Mouse (Mus musculus) neural tube, embryonic 12.5 days (tissue): ENCODE measurements at regions not wholly inside any gene's neighbourhood (a gene's known extent, or its start where the extent isn't known, plus 50 kb on each side); places are given as distances from the start of the nearest gene placed in this dataset.

Experiments used
- ATAC-seq: fragments of 200-750 bp; cut with Nextera tagmentation; 2 replicates; pipeline ENCODE4 v1.8.0; 2017; ENCODE audit warnings: low read depth, mild to moderate bottlenecking, moderate TSS enrichment, moderate library complexity; ENCODE audit not compliant: low FRiP score
- H3K27ac ChIP-seq: fragments of 300-500 bp; sonication (generic); 2 replicates; pipeline ENCODE4 v1.5.1; 2016
- H3K27me3 ChIP-seq: fragments of 300-500 bp; sonication (generic); replicated peaks from 2 replicates; pipeline ENCODE4 v1.6.1; 2016; ENCODE audit warnings: mild to moderate bottlenecking
- H3K36me3 ChIP-seq: fragments of 300-500 bp; sonication (generic); 2 replicates; pipeline ENCODE4 v1.6.1; 2016; ENCODE audit warnings: mild to moderate bottlenecking
- H3K4me1 ChIP-seq: fragments of 300-500 bp; sonication (generic); 2 replicates; pipeline ENCODE4 v1.6.1; 2016
- H3K4me2 ChIP-seq: fragments of 300-500 bp; sonication (generic); replicated peaks from 2 replicates; pipeline ENCODE4 v1.6.1; 2016; ENCODE audit warnings: mild to moderate bottlenecking
- H3K4me3 ChIP-seq: fragments of 300-500 bp; sonication (generic); 2 replicates; pipeline ENCODE4 v1.5.1; 2016
- H3K9ac ChIP-seq: fragments of 300-500 bp; sonication (generic); 2 replicates; pipeline ENCODE4 v1.6.1; 2016; ENCODE audit warnings: mild to moderate bottlenecking
- H3K9me3 ChIP-seq: fragments of 300-500 bp; sonication (generic); 2 replicates; pipeline ENCODE4 v1.6.1; 2016; ENCODE audit warnings: mild to moderate bottlenecking
- WGBS: fragments of 180-500 bp; shearing (Covaris S2); methylation state at CpG from one replicate; pipeline ENCODE4 v1.1.7; 2016; 5-methylcytosine and 5-hydroxymethylcytosine counted together

GRCm38 (mm10) chr2:33961566-33961965 lies 73.8 kb upstream of the Mvb12b start:
- Histone ChIP-seq H3K9ac (no peak overlapping the region), H3K27me3 (no peaks in the 10 kb centered on the region), H3K36me3 (no peaks in the 10 kb centered on the region), H3K4me1 (peaks cover 7% of the 10 kb centered on the region; the same call in 1 of the 2 replicates), H3K9me3 (no peaks in the 10 kb centered on the region), H3K27ac (no peak overlapping the region), H3K4me2 (no peak overlapping the region), H3K4me3 (no peak overlapping the region)
- WGBS, result 80% methylated on average over 2 of the region's 2 CpGs
- no peak for ATAC-seq

- Histone ChIP-seq H3K9ac (no peak overlapping the region), H3K9me3 (no peaks in the 10 kb centered on the region), H3K4me3 (no peak overlapping the region), H3K36me3 (no peaks in the 10 kb centered on the region), H3K27ac (no peak overlapping the region), H3K4me2 (no peak overlapping the region), H3K27me3 (no peaks in the 10 kb centered on the region), H3K4me1 (no peaks in the 10 kb centered on the region)
- no peak for ATAC-seq
- WGBS, result 61% methylated on average over 6 of the region's 6 CpGs
These were observed 70.0 kb upstream of the Mvb12b start for GRCm38 (mm10) chr2:33957754-33958153.

DNA sequence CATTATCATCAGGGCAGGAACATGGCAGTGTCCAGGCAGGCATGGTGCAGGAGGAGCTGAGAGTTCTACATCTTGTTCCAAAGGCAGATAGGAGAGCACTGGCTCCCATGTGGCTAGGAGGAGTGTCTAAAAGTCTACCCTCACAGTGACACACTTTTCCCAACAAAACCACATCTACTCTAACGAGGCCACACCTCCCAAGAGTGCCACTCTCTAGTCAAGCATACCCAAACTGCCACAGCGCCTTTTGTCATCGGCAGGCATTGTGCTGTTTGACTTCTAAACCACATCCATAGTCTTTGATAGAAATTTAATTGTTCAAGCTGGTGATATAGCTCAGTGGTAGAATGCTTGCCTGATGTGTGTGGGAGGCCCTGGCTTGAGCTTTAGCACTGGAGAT lies 56.6 kb upstream of the Mvb12b start:
- H3K27me3 ChIP-seq, result no peaks in the 10 kb centered on the region
- no peak overlapping the region for H3K4me3 ChIP-seq
- no peak overlapping the region for H3K4me2 ChIP-seq
- 87% methylated on average over 3 of the region's 3 CpGs for WGBS
- no peaks in the 10 kb centered on the region for H3K36me3 ChIP-seq
- no peak for ATAC-seq
- no peak overlapping the region for H3K9ac ChIP-seq
- no peaks in the 10 kb centered on the region for H3K9me3 ChIP-seq
- H3K4me1 ChIP-seq, result peaks cover 16% of the 10 kb centered on the region
- H3K27ac ChIP-seq, result no peak overlapping the region

GRCm38 (mm10) chr2:33942085-33942484 lies 54.3 kb upstream of the Mvb12b start:
- 56% methylated on average over 2 of the region's 2 CpGs for WGBS

DNA sequence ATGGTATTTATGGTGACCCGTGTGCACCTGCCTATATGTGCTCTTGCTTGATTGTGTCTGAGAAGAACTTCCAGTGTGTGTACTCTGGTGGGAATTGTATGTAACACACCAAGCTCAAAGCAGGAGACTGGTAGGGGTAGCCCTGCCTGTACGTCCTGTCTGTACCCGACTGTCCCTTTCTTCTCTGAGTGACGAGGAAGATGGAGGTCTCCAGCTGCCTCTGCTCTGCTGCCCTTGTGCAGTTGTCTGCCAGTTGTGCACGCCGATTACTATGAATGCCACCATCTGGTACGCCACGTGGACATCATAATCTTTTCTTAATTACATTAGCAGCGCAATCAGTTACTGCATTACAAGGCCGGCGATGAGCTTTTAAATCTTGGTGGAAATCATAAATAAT lies 53.6 kb upstream of the Mvb12b start:
- H3K4me2 ChIP-seq, result no peak overlapping the region
- 74% methylated on average over 11 of the region's 11 CpGs for WGBS
- no peak overlapping the region for H3K27ac ChIP-seq
- H3K9me3 ChIP-seq, result 0 out of 2 replicates have a peak, but pooled peaks cover 3% of the 10 kb centered on the region
- H3K4me1 ChIP-seq, result peaks cover 16% of the 10 kb centered on the region
- H3K27me3 ChIP-seq, result no peaks in the 10 kb centered on the region
- no peak overlapping the region for H3K4me3 ChIP-seq
- ATAC-seq, result no peak
- H3K36me3 ChIP-seq, result no peaks in the 10 kb centered on the region
- no peak overlapping the region for H3K9ac ChIP-seq

More at GRCm38 (mm10) chr2:33942085-33942484, 54.3 kb upstream of the Mvb12b start:
- Histone ChIP-seq H3K36me3 (no peaks in the 10 kb centered on the region), H3K4me1 (peaks cover 16% of the 10 kb centered on the region), H3K4me2 (no peak overlapping the region), H3K4me3 (no peak overlapping the region), H3K27me3 (no peaks in the 10 kb centered on the region), H3K9ac (no peak overlapping the region), H3K9me3 (0 out of 2 replicates have a peak, but pooled peaks cover 3% of the 10 kb centered on the region), H3K27ac (no peak overlapping the region)
- no peak for ATAC-seq

DNA sequence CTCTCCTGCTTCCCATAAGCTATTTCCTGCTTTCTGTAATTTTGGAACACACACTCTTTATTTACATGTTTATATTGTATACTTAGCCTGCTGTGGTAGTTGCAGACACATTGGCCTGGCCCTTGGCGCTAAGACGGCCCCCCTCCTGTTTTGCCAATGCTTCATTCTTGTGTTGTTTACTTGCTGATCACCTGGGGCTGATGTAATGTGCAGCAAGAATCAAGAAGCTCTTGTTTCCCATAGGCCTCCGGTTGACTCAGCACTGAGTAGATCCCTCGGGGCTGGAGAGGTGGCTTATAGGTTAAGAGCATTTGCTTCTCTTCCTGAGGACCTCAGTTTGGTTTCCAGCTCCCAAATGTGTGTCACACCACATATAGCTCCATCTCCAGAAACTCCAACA lies 52.1 kb upstream of the Mvb12b start:
- peaks cover 16% of the 10 kb centered on the region for H3K4me1 ChIP-seq
- H3K4me2 ChIP-seq, result no peak overlapping the region
- no peak for ATAC-seq
- no peak overlapping the region for H3K9ac ChIP-seq
- no peak overlapping the region for H3K4me3 ChIP-seq
- 0 out of 2 replicates have a peak, but pooled peaks cover 3% of the 10 kb centered on the region for H3K9me3 ChIP-seq
- no peaks in the 10 kb centered on the region for H3K27me3 ChIP-seq
- 88% methylated on average over 4 of the region's 4 CpGs for WGBS
- no peak overlapping the region for H3K27ac ChIP-seq
- no peaks in the 10 kb centered on the region for H3K36me3 ChIP-seq
